Mouse (Mus musculus) cerebellum, postnatal 14 days (tissue): Measurements from ENCODE around the gene Pitpnm3.
A peak's percentile ranks its signal among the peaks of the same experiment; 100 is the strongest.

Experiments used
- DNase-seq, 2 experiments: peaks; one replicate each; pipeline ENCODE4 v3.0.0; 2021; ENCODE audit warnings: mixed read lengths in 2 of 2

Gene Pitpnm3

DNA sequence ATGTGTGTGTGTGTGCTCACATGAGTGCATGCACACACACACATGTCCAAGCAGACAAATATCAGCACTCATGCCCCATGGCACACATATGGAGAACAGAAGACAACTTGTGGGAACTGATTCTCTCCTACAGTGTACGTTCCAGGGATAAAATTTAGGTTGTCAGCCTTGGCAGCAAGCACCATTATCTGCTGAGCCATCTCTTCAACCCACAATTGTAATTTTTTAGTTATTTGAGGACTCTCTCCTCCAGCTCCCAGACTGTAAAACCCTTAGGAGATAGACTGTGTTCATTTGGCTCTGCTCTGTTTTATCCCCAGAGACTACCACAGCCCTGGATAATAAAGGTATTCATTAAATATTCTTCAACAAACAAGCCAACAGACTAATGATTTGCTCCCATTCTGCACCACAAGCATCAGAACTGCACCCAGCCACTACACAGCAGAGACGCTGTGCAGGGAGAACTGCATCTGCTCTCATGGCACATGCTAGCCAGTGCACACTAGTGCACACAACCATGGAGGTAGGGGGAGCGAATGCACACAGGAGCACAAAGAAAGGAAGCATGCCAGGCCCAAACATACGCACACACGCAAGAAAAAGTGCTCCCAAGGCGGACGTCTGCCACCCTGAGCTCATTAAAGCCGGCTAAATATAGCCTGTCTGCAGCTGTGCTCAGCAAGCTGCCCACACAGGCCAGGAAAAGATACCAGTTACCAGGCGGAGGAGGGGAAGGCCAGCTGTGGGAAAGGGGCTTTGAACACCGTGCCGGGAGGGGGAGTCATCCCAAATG is 49.1 kb downstream of the Pitpnm3 start:
- no peak for DNase-seq

DNA sequence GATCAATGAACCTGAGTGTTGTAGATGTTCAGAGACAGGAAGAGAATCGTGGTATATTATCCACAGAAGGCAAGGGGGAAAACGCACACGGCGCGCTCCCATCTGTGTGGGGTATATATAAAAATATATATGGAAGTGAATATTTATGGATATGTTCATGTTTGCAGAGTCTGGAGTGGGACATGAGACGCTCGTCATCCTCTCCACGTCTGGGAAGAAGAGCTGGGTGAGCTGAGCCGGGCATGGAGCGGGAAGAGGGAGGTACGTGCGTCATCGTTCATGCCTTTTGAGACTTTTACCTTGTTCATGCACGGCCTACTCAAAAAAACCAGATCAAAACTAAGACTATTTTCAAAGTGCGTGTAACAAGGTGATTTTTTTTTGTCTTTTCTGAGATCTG is 51.2 kb downstream of the Pitpnm3 start:
- DNase-seq, result no peak

DNA sequence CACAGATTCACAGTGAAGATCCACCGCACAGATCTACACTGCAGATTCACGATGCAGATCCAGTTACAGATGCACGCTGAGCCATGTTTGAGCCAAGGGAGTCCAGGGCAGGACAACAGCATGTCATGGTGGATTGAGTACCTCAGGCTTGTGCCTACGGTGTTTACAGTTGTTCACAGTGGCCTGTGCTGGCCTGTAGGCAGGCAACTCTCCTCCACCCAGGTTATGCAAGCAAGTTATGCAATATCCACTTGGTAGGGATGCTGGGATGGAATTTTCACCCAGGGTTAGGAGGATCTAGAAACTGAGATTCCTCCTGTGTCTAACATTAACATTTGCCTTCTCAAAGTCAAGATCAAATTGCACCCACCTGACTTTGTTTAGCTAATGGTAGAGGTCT is 53.0 kb downstream of the Pitpnm3 start:
- no peak for DNase-seq

DNA sequence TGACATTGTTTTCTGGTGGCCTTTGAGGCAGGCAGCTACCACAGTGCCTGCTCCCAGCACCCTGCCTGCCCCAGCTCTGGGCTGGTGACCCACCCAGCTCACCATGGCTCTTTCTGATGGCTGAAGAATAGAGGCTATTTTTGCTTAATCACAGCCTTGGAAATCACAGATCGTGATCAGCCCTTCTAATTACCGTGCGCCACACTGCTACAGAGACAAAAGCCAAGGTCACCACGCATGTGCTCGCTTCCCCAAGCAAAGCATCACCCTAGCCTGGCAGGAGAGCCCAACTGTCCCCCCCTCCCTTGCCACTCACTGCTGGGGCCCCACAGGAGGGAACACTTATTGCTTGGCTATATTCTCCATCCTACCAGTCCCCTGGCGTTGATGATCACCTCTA is 55.1 kb downstream of the Pitpnm3 start:
- DNase-seq, result no peak

DNA sequence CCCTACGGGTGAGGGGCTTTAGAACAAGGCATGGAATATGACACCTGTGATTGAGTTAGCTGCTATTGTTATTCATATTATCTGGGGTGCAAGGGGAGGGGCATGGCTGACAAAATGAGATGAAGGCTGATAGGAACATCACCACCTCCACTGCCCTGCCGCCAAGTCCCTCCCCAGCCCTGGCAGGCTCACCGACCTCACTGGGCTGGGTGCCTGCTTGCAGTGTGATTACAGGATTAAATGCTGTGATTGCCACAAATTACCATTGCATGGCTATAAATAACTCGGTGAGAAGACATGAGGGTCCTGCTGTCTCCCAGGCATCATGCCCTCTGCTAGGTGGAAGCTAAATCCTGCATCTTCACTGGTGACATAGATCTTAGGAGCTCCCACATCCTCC is 56.9 kb downstream of the Pitpnm3 start:
- peak; percentile 89 to 92 for DNase-seq

DNA sequence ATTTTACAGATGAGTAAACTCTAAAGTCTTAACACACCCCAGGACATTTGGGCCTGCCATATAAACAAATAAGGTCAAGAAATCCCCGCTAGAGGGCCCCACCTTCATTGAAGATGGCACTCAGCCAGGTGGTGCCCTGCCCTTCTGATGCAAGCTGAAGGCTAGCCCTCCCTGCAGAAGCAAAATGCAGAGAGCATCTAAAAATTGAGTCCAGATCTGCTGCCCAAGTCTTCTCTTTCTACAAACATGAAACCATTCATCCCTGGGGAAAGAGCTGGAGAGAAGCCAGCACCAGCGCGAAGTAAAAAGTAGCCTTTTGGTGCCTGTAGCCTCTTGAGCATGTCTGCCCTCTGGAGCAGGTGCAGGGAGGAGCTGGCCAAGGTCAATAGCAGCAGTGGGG is 57.5 kb downstream of the Pitpnm3 start:
- peak; percentile 44 to 59 for DNase-seq

DNA sequence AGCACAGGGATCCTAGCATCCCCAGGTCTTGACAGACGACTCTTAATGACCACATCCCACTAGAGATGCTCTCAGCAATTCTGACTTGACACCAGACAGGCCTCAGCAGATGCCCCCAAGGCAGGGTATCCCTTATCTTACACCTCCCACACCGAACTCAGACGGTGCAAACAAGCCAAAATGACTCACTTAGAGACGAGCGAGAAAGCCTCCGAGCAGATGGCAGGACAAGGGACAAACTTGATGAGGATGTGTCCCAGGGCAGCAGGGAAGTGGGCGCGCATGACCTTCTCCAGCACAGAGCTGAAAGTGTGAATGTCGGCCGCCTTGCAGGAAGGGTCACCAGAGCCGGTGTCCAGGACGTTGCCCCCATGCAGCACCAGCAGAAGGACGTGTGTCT is 61.3 kb downstream of the Pitpnm3 start:
- no peak for DNase-seq

DNA sequence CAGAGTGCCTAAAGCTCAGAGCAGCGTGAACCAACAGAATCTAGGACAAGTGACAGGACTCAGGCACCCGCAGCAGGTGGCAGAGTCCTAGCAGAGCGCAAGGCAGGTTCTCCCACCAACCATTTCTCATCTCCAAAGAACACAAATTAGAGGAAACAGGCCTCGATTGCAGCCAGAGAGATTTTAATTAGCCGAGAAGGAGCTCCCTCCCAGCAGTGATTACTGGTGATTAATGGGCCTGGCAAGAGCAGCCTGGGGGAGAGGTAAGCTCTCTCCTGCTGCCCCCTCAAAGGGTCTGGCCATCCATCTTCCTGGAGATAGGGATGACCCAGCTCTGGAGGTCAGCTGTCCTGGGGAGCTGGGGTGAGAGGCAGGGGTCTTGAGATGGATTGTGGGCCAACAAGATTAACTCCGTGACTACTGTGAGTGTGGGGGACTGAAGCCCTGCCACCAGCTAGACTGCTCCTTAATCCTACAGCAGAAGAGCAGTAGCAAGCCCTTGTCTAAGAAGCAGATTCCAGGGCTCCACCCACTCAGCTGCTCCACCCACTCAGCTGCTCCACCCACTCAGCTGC is 63.2 kb downstream of the Pitpnm3 start:
- DNase-seq, result no peak

DNA sequence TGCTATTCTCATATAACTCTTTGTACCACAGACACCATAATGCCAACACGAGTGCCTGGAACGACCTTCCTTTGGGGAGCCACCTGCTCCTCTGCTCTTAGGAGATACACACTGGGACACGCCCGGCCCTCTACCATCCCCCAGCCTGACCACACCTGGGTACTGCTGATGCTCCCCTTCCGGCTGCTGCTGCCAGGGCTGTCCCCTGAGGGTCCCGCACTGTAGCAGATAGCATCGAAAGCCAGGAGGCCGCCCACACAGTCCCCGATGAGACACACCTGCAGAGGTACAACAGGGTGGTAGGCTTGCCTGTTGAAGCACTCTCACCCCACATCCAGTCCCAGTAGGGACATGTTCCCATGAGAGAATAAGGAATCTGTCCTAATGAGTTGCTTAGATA is 64.8 kb downstream of the Pitpnm3 start:
- no peak for DNase-seq

DNA sequence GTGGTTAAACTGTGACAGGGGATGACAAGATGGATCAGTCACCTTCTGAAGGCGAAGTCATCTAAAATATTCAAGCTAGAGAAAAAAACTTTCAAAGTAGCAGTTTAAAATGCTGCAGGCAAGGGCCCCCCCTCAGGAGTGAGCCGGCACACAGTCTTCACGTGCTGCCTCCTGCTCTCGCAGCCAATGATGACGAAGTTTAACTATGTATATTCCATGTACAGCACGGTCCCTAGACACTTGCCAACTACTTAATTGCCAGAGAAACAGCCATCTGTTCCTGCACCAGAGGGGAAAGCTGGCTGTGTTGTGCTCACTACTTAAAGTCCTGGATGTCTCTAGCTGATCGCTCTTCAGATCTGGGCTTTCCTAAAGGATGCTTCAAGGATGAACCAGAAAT is 67.6 kb downstream of the Pitpnm3 start:
- peak; percentile 65 to 76 for DNase-seq

DNA sequence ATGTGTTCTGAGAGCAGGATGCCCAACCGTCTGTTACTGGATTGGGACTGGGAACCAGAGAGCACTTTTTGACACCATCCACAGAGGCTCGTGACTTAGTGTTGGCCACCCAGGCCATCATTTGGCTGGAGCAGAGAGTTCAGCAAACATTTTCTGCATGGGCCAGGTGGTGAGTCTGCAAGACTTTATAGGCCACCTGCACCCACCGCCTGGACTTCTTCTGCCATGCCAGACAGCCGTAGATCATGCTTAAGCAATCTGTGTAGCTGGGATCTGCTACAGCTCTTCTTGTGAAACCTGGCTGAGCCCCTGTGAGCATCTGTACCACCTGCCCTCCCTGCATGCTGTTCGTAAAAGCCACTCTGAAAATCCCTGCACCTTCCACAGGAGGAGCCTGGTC is 68.3 kb downstream of the Pitpnm3 start:
- DNase-seq, result peak; percentile 68 to 79

DNA sequence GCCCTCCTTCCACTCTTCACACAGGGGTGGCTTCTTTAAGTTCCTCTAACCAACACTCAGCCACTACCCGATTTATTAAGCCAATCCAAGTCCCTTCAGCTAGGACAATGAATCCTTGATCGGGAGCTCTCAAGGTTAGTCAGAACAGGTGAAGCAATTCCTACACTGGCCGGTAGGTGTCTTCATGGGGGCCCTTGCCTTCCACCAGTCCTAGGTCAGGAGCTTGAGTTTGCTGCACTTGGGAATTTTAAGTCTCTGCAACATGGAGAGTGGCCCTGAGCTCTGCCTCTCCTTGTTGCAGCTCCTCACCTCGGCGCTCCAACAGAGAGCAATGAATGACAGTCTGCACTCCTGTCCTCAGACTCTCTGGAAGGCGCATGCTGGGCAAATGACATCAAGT is 69.2 kb downstream of the Pitpnm3 start:
- DNase-seq, result peak; percentile 67 to 74

DNA sequence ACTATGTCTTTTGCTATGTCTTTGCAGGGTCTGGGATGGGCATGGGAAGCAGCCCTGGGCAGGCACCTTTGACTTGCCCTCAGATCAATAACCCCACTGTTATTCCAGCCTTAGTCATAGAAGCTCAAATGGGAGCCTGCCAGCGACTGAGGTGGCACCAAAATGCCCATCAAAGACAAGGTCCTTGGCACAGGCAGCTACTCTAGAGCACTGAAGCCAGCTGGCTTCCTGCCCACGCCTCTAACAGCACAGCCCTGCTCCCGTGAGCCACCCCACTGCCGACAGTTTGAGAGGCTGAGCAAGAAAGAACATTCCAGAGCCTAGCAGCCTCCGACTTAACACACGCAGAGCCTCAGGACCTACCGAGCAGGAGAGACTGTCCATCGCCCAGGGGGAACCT is 70.5 kb downstream of the Pitpnm3 start:
- DNase-seq, result peak; percentile 80 to 83

DNA sequence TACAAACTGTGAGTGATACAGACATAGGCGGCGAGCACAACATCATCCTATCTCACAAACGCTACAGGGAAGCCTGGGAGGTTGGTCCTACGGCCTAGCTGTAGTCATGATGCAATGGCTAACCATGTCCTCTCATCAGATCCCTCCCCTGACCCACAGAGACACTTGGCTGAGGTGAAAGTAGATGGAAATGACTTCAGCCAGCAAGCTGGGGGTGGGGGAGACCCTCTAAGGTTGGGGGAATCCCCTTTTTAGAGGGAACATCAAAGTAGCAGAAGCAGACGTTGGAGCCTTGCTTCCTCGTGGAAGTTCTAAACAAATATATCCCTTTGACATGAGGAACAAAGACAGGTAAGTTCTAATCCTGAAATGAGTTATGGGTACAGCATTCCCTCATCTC is 71.2 kb downstream of the Pitpnm3 start:
- DNase-seq, result no peak

DNA sequence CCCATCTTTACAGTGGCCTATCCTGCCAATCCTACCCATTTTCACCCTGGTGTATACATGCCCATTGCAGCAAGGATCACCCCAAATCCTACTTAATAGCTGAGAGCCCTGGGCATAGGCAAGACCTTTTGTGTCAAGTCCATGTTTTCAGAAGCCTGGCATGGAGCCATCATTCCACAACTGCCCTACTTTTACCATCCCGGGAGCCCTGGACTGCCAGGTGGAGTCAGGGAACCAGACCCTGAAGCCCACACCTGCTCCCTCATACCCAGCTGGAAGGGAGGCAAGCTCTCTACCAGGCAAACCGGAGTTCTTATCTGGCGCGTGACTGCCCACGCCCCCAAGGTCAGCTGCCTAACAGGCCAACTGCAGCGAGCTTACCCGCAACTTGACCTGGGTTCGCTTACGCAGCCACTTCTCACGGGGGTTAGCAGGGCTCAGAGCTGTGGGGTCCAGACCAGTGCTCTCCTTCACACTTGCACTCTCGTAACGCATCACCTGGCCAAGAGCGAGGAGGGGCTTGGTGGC is 74.4 kb downstream of the Pitpnm3 start:
- DNase-seq, result no peak

DNA sequence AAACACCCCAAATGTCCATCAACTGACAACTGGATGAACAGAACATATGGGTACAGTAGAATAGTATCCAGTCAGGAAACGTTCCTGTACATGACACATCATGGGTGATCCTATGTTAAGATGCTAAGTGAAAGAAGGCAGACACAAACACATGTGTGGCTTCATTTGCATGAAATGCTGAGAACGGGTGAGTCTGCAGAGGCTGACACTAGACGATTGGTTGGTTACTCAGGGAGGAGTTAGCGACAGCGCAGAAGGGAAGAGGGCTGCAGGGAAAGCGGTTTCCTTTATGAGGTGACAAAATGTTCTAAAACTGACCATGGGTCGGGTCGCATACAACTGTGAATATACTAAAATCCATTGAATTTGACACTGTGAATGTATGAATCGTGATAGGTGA is 75.2 kb downstream of the Pitpnm3 start:
- DNase-seq, result no peak

DNA sequence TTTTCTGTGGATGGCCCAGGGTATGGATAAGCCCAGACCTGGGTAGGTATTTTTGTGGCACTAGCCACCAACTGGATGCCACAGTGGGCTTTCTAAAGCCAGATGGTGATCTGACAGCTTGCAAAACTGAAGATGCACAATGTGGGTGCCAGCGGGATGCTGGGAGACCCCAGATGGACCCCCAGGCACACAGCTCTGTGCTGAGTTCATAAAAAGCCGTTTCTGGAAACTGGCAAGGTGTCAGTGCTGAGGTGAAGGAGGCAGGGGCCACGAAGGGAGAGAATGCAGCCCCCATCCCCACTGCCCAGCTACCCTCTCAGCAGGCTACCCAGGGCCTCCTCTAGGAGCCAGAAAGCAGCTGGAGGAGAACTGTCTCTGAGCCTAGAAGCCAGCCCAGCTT is 78.4 kb downstream of the Pitpnm3 start:
- no peak for DNase-seq

DNA sequence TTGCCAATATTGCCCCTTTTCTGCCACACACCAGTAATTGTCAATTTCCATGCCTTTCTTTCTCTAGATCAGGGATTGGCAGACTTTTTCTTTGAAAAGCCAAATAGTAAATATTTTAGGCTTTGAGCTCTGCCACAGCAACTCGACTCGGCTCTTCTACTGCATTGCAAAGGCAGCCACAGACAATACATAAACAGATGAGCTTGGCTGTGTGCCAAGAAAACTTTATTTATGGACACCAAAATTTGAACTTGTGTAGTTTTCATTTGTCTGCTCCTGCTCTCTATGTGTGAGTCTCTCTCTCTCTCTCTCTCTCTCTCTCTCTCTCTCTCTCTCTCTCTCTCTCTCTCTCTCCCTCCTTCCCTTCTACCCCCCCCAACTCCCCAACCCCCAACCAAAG is 80.4 kb downstream of the Pitpnm3 start:
- no peak for DNase-seq

DNA sequence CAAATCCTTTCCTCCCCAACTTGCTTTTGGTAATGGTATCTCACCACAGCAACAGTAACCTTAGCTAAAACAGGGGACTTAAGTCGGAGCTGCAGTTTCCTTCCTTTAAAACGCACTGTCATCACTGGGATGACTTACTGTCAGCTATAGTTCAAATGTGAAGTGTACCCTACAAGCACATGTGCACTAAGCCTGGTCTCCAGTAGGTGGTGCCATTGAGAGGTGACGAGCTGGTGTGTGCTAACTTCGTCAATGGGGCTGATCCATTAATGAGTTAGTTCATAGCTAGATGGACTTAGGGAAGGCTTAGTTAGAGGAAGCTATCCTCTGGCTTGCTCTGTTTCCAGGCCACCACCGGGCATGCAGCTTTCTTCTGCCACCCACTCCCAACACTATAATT is 82.9 kb downstream of the Pitpnm3 start:
- peak; percentile 93 to 95 for DNase-seq

DNA sequence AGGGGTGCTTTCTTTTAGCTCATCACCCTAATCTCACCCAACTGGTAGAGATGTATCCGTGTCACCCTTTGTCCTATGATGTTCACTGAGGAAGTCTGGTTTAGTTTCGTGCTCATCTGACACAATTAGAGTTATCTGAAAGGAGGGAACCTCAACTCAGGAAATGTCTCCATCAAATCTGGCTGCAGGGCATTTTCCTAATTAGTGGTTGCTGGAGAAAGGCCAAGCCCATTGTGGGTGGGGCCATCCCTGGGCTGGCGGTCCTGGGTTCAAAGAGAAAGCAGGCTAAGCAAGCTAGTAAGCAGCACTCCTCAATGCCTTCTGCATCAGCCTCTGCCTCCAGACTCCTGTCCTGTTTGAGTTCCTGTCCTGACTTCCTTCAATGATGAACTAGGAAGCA is 83.4 kb downstream of the Pitpnm3 start:
- DNase-seq, result peak in 1 of 2 experiments; percentile 45

DNA sequence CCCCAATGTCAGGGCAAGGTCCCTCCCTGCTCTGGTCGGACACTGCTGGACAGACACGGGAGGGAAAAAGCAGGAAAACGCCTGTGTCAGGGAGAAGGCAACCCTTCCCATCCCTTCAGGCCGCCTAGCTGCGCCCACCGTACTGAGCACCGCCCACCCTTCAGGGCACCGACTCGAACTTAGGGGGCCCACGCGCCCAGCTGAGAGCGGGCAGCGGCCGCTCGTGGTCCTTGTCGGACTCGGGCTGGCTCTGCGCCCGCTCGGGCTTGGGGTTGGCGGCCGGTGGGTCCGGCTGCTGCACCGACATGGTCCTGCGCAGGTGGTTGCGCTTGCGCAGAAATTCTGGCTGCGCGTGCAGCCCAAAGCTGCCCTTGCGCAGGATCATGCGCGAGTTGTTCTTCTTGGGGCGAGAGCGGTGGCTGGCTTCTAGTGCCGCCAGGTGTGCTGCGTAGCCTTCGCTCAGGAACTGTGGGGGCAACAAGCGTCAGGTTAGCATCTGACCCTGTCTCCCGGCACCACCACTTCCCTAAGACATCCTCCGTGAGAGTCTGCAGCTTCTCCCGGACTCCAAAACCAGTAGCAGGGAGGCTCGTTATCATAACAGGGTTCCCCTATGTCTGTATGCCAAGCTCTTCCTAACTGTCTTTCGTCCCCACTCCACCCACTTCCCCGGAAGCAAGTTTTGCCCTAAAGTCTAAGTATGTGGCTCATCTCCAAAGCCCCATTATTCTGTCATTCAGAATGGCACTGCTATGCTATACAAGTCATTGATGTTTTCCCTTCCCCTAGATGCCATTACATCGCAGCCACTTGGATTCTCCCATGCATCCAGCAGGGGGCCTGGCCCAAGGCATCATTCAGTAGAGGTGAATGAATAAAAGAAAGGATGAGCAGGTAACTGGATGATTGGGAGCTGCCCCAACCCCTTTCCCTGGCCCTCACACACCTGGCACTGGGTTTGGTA is 84.4 kb downstream of the Pitpnm3 start:
- DNase-seq, result peak; percentile 81 to 83

DNA sequence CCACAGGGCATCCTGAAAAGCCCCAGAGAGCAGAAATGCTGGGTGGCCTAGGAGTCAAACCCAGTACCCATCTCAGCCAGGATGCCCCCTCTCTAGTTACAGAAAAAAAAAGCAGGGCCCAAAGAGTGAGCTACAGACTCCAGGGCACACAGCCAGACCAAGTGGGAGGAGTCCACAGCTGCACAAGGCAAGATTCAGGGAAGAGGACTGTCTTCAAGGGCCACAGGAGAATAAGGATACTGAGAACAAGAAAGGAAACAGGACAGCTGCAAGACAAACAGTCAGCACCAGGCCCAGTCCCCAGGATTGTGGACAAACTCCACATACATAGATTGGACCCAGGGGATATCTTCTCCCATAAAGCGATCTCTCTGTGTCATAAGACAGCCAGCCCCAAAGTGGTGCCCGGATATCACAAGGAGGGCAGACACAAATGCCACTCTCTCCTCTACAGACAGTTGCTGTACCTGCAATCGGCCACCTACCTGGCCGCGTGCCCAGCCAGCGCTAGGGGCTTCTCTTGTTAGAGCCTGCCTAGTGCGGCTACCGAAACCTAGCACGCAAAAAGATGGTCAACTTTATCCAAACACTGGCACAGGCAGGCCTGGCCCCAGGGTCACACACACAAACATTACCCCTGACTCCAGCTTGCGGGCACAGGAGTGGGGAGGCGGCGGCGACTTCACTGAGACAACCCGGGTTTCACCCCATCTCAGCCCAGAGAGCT is 85.2 kb downstream of the Pitpnm3 start:
- DNase-seq, result peak; percentile 61 to 77
